Mouse (Mus musculus) neural tube, embryonic 15.5 days (tissue): ENCODE measurements around the gene Pusl1. TPM values are rescaled to one million over a fixed set of nuclear protein-coding genes. Genes with fewer than 3 reads are reported as not detected.

Experiments used
- ATAC-seq: fragments of 200-750 bp; cut with Nextera tagmentation; 2 replicates; pipeline ENCODE4 v1.8.0; 2017; ENCODE audit warnings: mild to moderate bottlenecking, moderate TSS enrichment, moderate library complexity; ENCODE audit not compliant: low FRiP score
- H3K27ac ChIP-seq: fragments of 300-500 bp; sonication (generic); replicated peaks from 2 replicates; pipeline ENCODE4 v1.5.1; 2015; ENCODE audit warnings: mild to moderate bottlenecking, inconsistent platforms
- H3K27me3 ChIP-seq: fragments of 300-500 bp; sonication (generic); replicated peaks from 2 replicates; pipeline ENCODE4 v1.6.1; 2015; ENCODE audit warnings: inconsistent platforms
- H3K36me3 ChIP-seq: fragments of 300-500 bp; sonication (generic); 2 replicates; pipeline ENCODE4 v1.6.1; 2015; ENCODE audit warnings: inconsistent platforms
- H3K4me1 ChIP-seq: fragments of 300-500 bp; sonication (generic); 2 replicates; pipeline ENCODE4 v1.6.1; 2015; ENCODE audit warnings: inconsistent platforms
- H3K4me2 ChIP-seq: fragments of 300-500 bp; sonication (generic); 2 replicates; pipeline ENCODE4 v1.6.1; 2015; ENCODE audit warnings: inconsistent platforms, mild to moderate bottlenecking, moderate library complexity
- H3K4me3 ChIP-seq: fragments of 300-500 bp; sonication (generic); replicated peaks from 2 replicates; pipeline ENCODE4 v1.5.1; 2015; ENCODE audit warnings: mild to moderate bottlenecking, inconsistent platforms
- H3K9ac ChIP-seq: fragments of 300-500 bp; sonication (generic); replicated peaks from 2 replicates; pipeline ENCODE4 v1.6.1; 2015; ENCODE audit warnings: mild to moderate bottlenecking, inconsistent platforms
- H3K9me3 ChIP-seq: fragments of 300-500 bp; sonication (generic); replicated peaks from 2 replicates; pipeline ENCODE4 v1.6.1; 2016; ENCODE audit warnings: inconsistent platforms
- WGBS: fragments of 180-500 bp; shearing (Covaris S2); methylation state at CpG from one replicate; pipeline ENCODE4 v1.1.7; 2015; ENCODE audit warnings: mixed read lengths; 5-methylcytosine and 5-hydroxymethylcytosine counted together
- microRNA-seq: library from miRNA; unstranded; fragments of <30 nt; microRNA quantifications from one replicate; pipeline ENCODE4, GENCODE M21; 2017
- polyA plus RNA-seq: library from polyadenylated mRNA; unstranded; fragments of >200 nt; fragmentation: Nextera tagmentation; extraction: Ambion mirVana; gene quantifications from 2 replicates; pipeline ENCODE4 v1.2.1, GENCODE M21; 2015

Pusl1 gene
- polyA plus RNA-seq, 1 experiment from 2014 or later, result 62.7 TPM

DNA sequence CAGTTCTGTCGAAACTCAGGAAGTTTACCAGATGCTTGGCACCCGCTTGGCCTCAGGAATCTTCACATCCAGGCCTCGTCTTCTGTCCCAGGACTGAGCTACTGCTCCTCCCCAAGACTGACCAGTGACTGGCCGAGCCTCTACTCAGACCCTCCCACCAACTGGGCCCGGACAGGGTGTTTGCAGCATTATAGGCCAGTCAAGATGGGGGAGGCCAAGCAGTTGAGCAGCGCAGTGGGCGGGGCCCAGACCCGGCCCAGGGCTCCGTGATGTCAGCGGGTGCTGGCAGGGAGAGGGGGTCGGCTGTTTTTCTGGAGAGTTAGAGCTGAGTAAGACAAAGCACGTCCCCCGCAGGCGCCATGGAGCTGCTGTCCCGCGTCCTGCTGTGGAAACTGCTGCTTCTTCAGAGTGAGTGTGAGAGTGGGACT is 52.1 kb downstream of the Pusl1 start, which contains the start of gene Mxra8:
Gene Mxra8, plus strand, starts transcription at position 198 of the 428 bp plus-strand sequence.
- H3K4me3 ChIP-seq, result peak within 1 kb of the TSS; percentile 36
- H3K9me3 ChIP-seq, result no peaks in the 10 kb centered on the region
- peaks cover 18% of the 10 kb centered on the region for H3K4me1 ChIP-seq
- WGBS, result 5% methylated on average over 16 of the region's 16 CpGs
- peak; percentile 50; the same call in 1 of the 2 replicates for ATAC-seq
- H3K27me3 ChIP-seq, result peaks cover 13% of the 10 kb centered on the region
- no peaks in the 10 kb centered on the region for H3K36me3 ChIP-seq
- peak within 1 kb of the TSS; percentile 58 for H3K27ac ChIP-seq
- H3K4me2 ChIP-seq, result peak within 1 kb of the TSS; percentile 63
- peak within 1 kb of the TSS; percentile 33; the same call in 1 of the 2 replicates for H3K9ac ChIP-seq

DNA sequence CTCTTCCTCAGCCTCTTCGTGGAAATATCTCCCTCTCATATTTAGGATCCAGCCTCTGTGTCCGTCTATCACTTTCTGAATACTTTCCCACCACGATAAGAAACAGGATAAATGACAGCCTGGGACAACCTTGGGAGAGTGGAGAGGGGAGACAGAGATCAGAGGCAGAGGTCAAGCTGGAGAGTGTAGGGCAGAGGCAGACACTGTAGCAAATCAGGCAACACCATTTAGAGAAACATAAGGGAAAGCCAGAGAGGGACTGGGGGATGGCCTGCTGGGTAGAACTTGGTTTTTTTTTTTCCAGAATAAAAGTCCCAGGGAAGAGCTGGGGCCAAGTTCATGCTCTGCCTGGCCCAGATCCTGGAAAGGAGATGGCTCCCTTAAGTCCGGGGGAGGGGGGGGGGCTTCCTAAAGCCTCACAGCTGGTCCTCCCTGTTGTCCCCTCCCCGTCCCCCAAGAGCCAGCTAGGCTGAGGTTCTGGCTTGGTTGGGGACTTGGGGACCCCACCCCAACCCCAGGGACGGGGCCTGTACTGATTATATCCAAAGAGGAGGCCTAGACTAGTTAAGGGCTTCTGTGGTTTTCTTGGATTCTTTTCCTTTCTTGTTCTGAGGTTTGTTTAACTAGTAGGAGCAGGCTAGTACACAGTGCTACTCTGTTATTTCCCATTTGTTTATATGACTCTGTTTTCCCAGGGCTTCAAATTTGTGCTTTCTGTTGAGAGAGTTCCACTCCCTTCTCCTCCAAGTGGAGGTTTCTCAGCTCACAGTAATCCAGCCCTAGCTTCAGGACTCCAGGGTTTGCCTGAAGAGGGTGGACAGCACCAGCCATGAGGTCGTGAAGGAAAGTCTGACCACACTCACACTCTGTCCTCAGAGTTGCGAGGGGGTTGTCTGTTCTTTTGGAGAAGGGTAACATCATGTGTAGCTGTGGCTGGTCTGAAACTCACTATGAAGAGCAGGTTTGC is 53.1 kb downstream of the Pusl1 start:
- H3K9me3 ChIP-seq, result no peaks in the 10 kb centered on the region
- H3K4me3 ChIP-seq, result no peak overlapping the region
- WGBS, result 59% methylated on average over 8 of the region's 8 CpGs
- H3K27ac ChIP-seq, result peak overlapping the region; percentile 48
- H3K4me1 ChIP-seq, result peaks cover 27% of the 10 kb centered on the region
- H3K27me3 ChIP-seq, result peaks cover 13% of the 10 kb centered on the region
- H3K4me2 ChIP-seq, result no peak overlapping the region; the same call in 1 of the 2 replicates
- H3K36me3 ChIP-seq, result no peaks in the 10 kb centered on the region; the same call in 1 of the 2 replicates
- no peak for ATAC-seq
- H3K9ac ChIP-seq, result no peak overlapping the region

Small RNA genes within 50 kb of the gene (microRNA-seq; reads per million reads assigned to microRNA genes)
- not detected for gene Gm22991

Other genes with a start within 250 kb of the Pusl1 start
- gene Gm10563, start 246.4 kb downstream of the Pusl1 start, polyA plus RNA-seq, result not detected in 2 replicates
- gene Mmp23, start 238.4 kb downstream of the Pusl1 start, polyA plus RNA-seq, result 6.5 and 10.5 TPM in 2 replicates
- 48.6 and 54.7 TPM in 2 replicates for gene Mib2, start 222.6 kb downstream of the Pusl1 start, polyA plus RNA-seq
- gene Fndc10, start 197.4 kb downstream of the Pusl1 start, polyA plus RNA-seq, result 18.9 and 25.0 TPM in 2 replicates
- gene Ssu72, start 187.0 kb downstream of the Pusl1 start, polyA plus RNA-seq, result 165 and 171 TPM in 2 replicates
- 23.7 and 28.3 TPM in 2 replicates for gene Tmem240, start 157.0 kb downstream of the Pusl1 start, polyA plus RNA-seq
- gene Atad3a, start 130.7 kb downstream of the Pusl1 start, polyA plus RNA-seq, result 90.0 and 96.6 TPM in 2 replicates
- gene Vwa1, start 117.1 kb downstream of the Pusl1 start, polyA plus RNA-seq, result 30.0 and 31.9 TPM in 2 replicates
- 0.78 and 1.2 TPM in 2 replicates for gene Tmem88b, start 105.9 kb downstream of the Pusl1 start, polyA plus RNA-seq
- gene Ankrd65, start 101.3 kb downstream of the Pusl1 start, polyA plus RNA-seq, result 0.27 TPM in 1 of 2 replicates, not detected in the other
- gene Mrpl20, start 88.9 kb downstream of the Pusl1 start, polyA plus RNA-seq, result 259 and 285 TPM in 2 replicates
- 137 and 139 TPM in 2 replicates for gene Ccnl2, start 79.3 kb downstream of the Pusl1 start, polyA plus RNA-seq
- gene Aurkaip1, start 60.5 kb downstream of the Pusl1 start, polyA plus RNA-seq, result 147 and 152 TPM in 2 replicates
- 28.3 and 35.4 TPM in 2 replicates for gene Mxra8, start 52.1 kb downstream of the Pusl1 start, polyA plus RNA-seq
- 11.5 and 28.6 TPM in 2 replicates for gene Dvl1, start 44.4 kb downstream of the Pusl1 start, polyA plus RNA-seq
- gene Tas1r3, start 28.4 kb downstream of the Pusl1 start, polyA plus RNA-seq, result 0.36 and 0.46 TPM in 2 replicates
- gene Cptp, start 22.3 kb downstream of the Pusl1 start, polyA plus RNA-seq, result 28.0 and 29.0 TPM in 2 replicates
- gene Ints11, start 22.2 kb downstream of the Pusl1 start, polyA plus RNA-seq, result 66.9 and 73.4 TPM in 2 replicates
- gene Acap3, start within 50 bp of the Pusl1 start, polyA plus RNA-seq, result 57.7 and 70.3 TPM in 2 replicates
- gene Ube2j2, start 52.0 kb upstream of the Pusl1 start, polyA plus RNA-seq, result 100 and 104 TPM in 2 replicates
- 15.3 and 17.2 TPM in 2 replicates for gene C1qtnf12, start 70.5 kb upstream of the Pusl1 start, polyA plus RNA-seq
- 31.9 and 35.6 TPM in 2 replicates for gene B3galt6, start 100.9 kb upstream of the Pusl1 start, polyA plus RNA-seq
- gene Sdf4, start 101.1 kb upstream of the Pusl1 start, polyA plus RNA-seq, result 118 and 137 TPM in 2 replicates
- 0.19 and 0.89 TPM in 2 replicates for gene Tnfrsf4, start 122.1 kb upstream of the Pusl1 start, polyA plus RNA-seq
- 1.8 and 3.3 TPM in 2 replicates for gene Tnfrsf18, start 134.4 kb upstream of the Pusl1 start, polyA plus RNA-seq
- 0.64 TPM in 1 of 2 replicates, not detected in the other for gene Ttll10, start 167.6 kb upstream of the Pusl1 start, polyA plus RNA-seq
- gene 9430015G10Rik, start 218.2 kb upstream of the Pusl1 start, polyA plus RNA-seq, result 23.5 and 27.3 TPM in 2 replicates
- 0.37 and 0.43 TPM in 2 replicates for gene Rnf223, start 238.7 kb upstream of the Pusl1 start, polyA plus RNA-seq